Mouse (Mus musculus) left cerebral cortex, postnatal 4 days (tissue): ENCODE measurements around the gene Ablim1. TPM values are rescaled to one million over a fixed set of nuclear protein-coding genes. Genes with fewer than 3 reads are reported as not detected.
A peak's percentile ranks its signal among the peaks of the same experiment; 100 is the strongest.
"Not testable (repeated sequence)": the region's sequence is repeated elsewhere in the genome, so short reads cannot be mapped to it uniquely, and the experiment has no call there.

Source experiments
- DNase-seq: peaks from one replicate; pipeline ENCODE4 v3.0.0-alpha.2; 2022
- intact Hi-C: fragments of 180-260 bp; cut with DNase I; formaldehyde crosslinking; loops from one replicate; pipeline ENCODE4 v1.15.1; 2025
- total RNA-seq, 2 experiments: library from RNA; stranded (reverse); gene quantifications; 2 replicates each; pipeline ENCODE4 v1.2.3; 2021

Ablim1 gene
- total RNA-seq, 2 experiments from 2014 or later = 204 to 208 TPM

DNA sequence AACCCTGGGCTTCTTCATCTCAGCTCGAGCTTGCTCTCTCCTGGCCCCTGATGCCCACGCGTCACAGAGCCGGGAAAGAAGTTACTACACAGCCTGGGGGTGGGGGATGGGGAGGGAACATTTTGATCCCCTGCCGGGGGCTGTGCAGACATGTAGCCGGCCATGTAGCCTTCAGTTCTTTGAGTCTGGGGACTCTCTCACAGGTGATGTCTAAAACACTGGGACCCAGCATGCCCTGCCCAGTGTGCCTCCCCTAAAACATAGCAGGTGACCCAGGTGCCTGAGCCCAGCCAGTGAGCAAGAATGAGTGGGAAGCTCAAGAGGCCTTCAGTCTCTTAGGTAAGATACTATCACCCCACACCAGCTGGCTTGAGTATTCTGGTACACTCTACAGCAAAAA, 176.2 kb downstream of the Ablim1 start:
- intact Hi-C loops = loop anchor here (10.0 kb wide), 1 partner anchor 74 kb away; no protein-coding TSS in a partner anchor
- no peak for DNase-seq

- DNase-seq = no peak
- intact Hi-C loops = loop anchor here (10.0 kb wide), 1 partner anchor 73 kb away; no protein-coding TSS in a partner anchor
Measured at GRCm38 (mm10) chr19:57138045-57138444, 176.7 kb downstream of the Ablim1 start.

DNA sequence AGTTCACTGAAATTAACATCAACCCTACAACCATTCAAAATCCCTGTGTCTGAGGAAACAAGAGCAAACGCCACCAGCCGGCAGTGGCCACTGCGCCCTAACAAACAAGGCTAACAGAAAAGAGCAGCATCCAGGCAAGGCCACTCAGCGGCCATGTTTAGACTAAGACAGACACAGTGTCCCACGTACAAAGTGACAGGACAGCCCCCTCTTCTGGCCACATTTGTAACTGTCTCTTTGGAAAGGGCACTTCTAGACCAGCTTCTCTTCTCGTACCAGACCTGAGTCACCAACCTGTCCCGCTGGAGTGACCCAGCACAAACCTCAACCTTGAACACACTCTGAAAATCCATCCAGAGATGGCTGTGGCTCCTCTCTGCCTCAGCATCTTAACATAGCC, 178.5 kb downstream of the Ablim1 start:
- intact Hi-C loops = loop anchor here (10.0 kb wide), 1 partner anchor 71 kb away; no protein-coding TSS in a partner anchor
- peak; percentile 81 for DNase-seq

- intact Hi-C loops = loop anchor here (10.0 kb wide), 1 partner anchor 71 kb away; no protein-coding TSS in a partner anchor
- DNase-seq = not testable (repeated sequence)
Measured at GRCm38 (mm10) chr19:57135654-57136053, 179.1 kb downstream of the Ablim1 start.

DNA sequence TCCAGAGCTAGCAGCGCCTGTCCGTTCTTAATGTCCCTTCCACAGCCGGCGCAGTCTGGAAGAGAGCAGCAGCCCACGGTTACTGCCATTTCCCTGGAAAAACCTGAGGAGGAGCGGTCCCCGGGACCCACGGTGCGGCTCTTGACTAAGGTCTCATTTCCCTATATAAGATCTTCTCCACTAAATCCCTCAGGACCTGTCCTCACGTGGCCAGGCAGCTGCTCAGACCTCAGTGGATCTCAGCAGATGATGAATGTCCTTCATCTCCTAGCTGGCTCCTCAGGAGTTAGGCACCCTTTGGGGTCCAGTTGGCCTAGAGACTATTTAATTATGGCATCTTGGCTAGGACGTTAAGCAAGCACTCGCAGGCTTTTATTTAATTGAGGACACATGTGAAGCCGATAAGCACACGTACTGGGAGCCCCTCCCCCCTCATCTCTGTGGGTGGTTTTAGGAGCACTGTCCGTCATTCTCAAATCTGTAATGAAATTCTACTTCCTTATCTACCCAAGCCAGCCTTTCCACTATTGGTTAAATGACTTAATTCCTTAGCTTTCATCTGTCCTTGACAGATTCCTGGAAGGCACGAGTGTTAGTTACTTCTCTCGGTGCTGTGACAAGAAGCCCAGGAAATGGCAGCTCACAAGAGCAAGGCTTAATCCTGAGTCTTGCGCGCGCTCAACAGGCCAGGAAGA, 179.9 kb downstream of the Ablim1 start:
- no peak for DNase-seq
- intact Hi-C loops = loop anchor here (10.0 kb wide), 1 partner anchor 70 kb away; no protein-coding TSS in a partner anchor

GRCm38 (mm10) chr19:57132916-57133520, 181.7 kb downstream of the Ablim1 start:
- intact Hi-C loops = loop anchor here (10.0 kb wide), 1 partner anchor 68 kb away; no protein-coding TSS in a partner anchor

GRCm38 (mm10) chr19:57132281-57132680, 182.4 kb downstream of the Ablim1 start:
- intact Hi-C loops = loop anchor here (10.0 kb wide), 1 partner anchor 67 kb away; no protein-coding TSS in a partner anchor
- DNase-seq = no peak

More at GRCm38 (mm10) chr19:57132916-57133520, 181.7 kb downstream of the Ablim1 start:
- no peak for DNase-seq

- no peak for DNase-seq
- intact Hi-C loops = loop anchor here (10.0 kb wide), 1 partner anchor 67 kb away; no protein-coding TSS in a partner anchor
Measured at GRCm38 (mm10) chr19:57131366-57131765, 183.4 kb downstream of the Ablim1 start.

DNA sequence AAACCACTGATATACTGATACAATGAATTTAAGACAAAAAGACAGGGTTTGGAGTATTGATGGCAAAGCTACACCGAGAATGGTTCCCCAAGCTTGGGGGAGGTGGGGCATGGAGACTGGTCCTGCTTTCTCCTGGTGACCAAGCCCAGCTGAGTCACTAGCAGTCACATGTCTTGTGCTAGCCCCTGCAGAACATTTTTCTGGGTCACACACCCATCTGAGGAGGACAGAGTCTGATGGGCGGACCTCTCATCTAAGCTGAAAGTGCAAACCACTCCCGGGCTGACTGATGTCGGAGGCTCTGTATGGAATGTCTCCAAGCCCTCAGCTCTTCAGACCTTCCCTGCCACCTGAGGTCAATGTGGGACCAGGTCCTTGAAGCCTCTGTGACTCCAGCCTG, 184.1 kb downstream of the Ablim1 start:
- no peak for DNase-seq
- intact Hi-C loops = loop anchor here (10.0 kb wide), 1 partner anchor 66 kb away; no protein-coding TSS in a partner anchor

DNA sequence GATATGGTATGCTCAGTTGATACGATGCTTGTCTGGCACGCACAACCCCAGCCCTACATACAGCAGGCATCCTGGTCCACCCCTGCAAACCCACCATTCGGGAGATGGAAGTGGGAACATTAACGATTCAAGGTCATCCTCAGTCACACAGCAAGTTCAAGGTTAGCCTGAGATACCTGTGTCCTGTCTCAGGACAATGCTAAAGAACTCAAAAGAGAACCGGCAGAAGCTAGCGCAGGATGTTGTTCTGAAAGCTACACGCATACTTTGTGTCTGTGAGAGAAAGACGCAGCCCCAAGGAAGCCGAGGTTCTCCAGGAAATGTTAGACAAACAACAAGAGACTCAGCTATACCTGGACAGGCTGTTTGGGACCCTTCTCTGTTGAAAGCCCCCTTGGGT, 185.0 kb downstream of the Ablim1 start:
- intact Hi-C loops = loop anchor here (10.0 kb wide), 1 partner anchor 65 kb away; no protein-coding TSS in a partner anchor
- no peak for DNase-seq

GRCm38 (mm10) chr19:57128037-57128436, 186.7 kb downstream of the Ablim1 start:
- intact Hi-C loops = no loop called here
- no peak for DNase-seq

GRCm38 (mm10) chr19:57127523-57127922, 187.2 kb downstream of the Ablim1 start:
- intact Hi-C loops = no loop called here
- DNase-seq = no peak

- no peak for DNase-seq
- intact Hi-C loops = no loop called here
Measured at GRCm38 (mm10) chr19:57126950-57127349, 187.8 kb downstream of the Ablim1 start.

GRCm38 (mm10) chr19:57124906-57125305, 189.8 kb downstream of the Ablim1 start:
- intact Hi-C loops = no loop called here

DNA sequence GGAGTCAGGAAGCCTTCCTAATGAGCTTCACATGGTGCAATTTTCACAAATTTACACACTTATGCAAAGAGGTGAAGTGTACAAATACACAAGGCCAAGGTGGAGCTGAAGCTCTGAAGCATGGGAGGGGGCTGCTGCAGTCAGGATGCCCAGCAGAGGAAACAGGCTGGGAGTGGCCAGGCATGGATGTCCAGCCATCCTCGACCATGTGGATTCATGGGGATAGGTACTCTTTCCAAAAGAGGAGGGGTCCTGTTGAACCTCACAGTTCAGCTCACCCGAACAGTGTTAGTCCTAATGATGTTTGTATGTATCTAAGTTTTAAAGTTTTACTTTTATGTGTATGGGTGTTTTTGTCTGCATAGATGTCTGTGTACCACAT, 190.6 kb downstream of the Ablim1 start:
- intact Hi-C loops = no loop called here

More at GRCm38 (mm10) chr19:57124906-57125305, 189.8 kb downstream of the Ablim1 start:
- DNase-seq = no peak

DNA sequence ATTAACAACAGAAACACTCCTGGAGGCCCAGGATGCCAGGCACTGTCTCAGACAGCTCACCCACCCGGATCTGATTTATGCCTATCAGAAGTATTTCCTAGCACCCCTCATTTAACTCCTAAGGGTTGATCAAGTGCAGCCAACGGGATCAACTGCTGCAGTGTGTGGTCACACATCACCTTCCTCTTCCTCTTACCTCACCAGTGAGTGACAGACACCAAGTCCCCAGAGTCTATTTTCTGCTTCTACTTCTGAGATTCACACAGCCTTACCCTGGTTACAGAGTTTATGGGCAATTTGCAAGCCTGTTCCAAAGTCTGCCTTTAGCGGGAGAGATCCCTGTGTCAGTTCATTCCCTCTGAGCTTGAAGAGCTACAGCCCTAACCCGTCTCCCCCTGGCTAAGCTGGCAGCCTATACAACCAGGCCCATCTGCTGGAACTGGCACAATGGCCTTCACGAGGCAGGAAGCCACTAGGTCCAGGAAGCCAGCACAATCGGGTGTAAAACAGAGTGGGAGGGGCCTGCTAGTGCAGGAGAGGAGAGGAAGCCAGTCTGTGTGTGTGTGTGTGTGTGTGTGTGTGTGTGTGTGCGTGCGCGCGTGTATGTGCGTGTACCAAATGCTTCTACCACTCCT, 191.1 kb downstream of the Ablim1 start:
- intact Hi-C loops = no loop called here
- DNase-seq = peak; percentile 89

More for the DNA sequence above, 190.6 kb downstream of the Ablim1 start:
- DNase-seq = no peak

DNA sequence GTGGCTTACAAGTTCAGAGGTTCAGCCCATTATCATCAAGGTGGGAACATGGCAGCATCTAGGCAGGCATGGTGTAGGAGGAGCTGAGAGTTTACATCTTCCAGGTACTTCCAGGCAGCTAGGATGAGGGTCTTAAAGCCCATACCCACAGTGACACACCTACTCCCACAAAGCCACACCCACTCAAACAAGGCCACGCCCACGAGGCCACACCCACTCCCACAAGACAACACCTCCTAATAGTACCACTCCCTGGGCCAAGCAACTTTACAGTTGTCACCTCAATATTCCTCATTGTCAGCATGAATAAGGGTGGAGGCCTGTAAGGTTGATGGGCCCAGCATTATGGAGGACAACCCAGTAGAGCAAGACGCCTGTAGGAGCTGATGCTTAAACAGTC, 192.5 kb downstream of the Ablim1 start:
- no peak for DNase-seq
- intact Hi-C loops = no loop called here

- intact Hi-C loops = no loop called here
- DNase-seq = no peak
Measured at GRCm38 (mm10) chr19:57121036-57121435, 193.7 kb downstream of the Ablim1 start.

- intact Hi-C loops = no loop called here
- no peak for DNase-seq
Measured at GRCm38 (mm10) chr19:57119661-57120060, 195.1 kb downstream of the Ablim1 start.

DNA sequence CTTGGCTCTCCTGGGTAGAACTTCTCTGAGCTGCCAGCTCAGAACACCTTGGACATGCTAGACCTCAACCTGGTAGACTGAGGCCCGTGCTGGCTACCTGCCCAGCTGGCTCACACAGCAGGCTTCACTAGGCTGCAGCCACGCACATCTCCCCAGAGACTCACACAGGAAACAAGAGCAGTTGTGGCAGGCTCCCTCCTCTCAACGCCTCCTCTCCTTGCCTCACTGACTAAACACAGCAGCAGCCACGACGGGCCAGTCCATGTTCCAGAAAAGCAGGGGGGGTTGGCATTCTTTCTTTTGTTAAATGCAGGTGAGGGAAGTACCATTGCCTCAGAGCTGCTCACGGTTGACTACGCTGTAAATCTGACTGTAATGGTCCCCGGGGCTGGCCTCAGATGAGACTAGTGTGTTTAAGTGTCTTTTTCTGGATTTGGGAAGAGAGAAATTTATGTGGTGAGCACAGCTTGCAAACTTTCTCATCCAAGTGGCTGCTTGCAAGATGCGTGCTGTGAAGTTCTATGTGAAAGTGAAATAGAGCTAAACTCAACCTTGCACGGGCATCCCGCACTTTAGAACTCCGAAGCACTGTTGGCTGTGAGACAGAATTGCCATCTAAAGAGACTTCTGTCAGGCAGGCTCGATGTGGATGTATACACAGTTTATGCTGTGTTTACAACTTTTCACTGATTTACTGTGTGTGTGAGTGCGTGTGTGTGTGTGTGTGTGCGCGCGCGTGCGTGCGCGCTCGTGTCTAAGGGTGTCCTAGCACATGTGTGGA, 195.7 kb downstream of the Ablim1 start:
- intact Hi-C loops = no loop called here
- peak; percentile 65 for DNase-seq
